Mouse (Mus musculus): Measurements from ENCODE around the gene Rxfp3.

GRCm38 (mm10) chr15:11064558-11065411 lies 27.0 kb upstream of the Rxfp3 start, which contains the start of gene Adamts12:
- TF ChIP-seq CTCF (IDR thresholded peaks at IDR 0.05; ENCODE audit: borderline replicate concordance, control insufficient read depth, extremely low read depth, insufficient read depth, low read length, poor library complexity) = no peak
- TF ChIP-seq POLR2A (IDR thresholded peaks at IDR 0.05; ENCODE audit: control insufficient read depth, extremely low read depth, insufficient read depth, low read length, poor library complexity) = no peak
